Mouse (Mus musculus): ENCODE results near the gene Npvf. TPM values are rescaled to one million over a fixed set of nuclear protein-coding genes. Genes with fewer than 3 reads are reported as not detected.

Npvf gene
- polyA plus RNA-seq, 1 experiment from 2014 or later = not detected

- Histone ChIP-seq H3K27me3 (ENCODE audit: low read depth, poor library complexity, severe bottlenecking) (0 out of 2 replicates have a peak, but pooled peaks cover 5% of the 10 kb centered on the region), H3K36me3 (no peaks in the 10 kb centered on the region), H3K9me3 (replicated peaks) (no peaks in the 10 kb centered on the region), H3K4me3 (no peak overlapping the region), H3K4me1 (peaks cover 15% of the 10 kb centered on the region), H3K27ac (no peak overlapping the region)
- WGBS = 36% methylated on average over 4 of the region's 4 CpGs
- peak; percentile 78 for DNase-seq (ENCODE audit: low spot score)
These were observed 52.6 kb downstream of the Npvf start for GRCm38 (mm10) chr6:50601620-50602019.

Other genes with a start within 250 kb of the Npvf start
- 4.5 and 7.0 TPM in 2 replicates for gene Osbpl3, start 198.2 kb downstream of the Npvf start, polyA plus RNA-seq (2016; fragmentation: Nextera tagmentation; extraction: Ambion mirVana)
- 80.1 and 96.7 TPM in 2 replicates for gene Cycs, start 87.9 kb downstream of the Npvf start, polyA plus RNA-seq (2016; fragmentation: Nextera tagmentation; extraction: Ambion mirVana)
- gene 4921507P07Rik, start 57.8 kb downstream of the Npvf start, polyA plus RNA-seq (2016; fragmentation: Nextera tagmentation; extraction: Ambion mirVana) = 0.24 and 0.51 TPM in 2 replicates

Data from limb, embryonic 10.5 days (tissue).